In the genomic region with DNA sequence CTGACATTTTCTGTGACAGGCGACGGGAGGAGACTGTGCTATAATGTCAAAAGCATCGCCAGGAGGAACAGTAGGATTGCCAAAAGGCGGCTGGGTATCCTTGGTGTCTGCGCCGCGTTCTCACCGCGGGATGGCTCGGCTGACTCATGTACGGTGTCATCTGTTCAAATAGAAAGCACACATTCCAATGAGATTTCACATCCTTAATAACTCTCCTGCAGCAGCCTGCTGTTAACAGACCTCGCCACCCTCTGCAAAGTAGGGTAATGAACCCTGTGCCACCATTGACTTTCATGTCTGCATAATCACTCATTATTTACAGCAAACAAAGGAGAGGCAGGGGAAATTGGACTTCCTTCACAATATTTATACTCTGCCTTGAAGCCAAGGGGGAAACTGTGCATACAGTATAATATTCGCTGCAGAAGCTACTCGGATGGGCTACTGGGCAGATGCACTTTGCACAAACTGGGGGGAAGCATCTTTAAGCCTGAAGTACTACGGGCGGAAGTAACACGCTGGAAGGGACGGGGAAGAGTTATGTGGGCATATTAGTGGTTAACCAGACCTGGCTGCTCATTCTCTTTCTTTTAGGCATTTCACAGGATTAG, we compare ENCODE assay signal across 9 mouse cellular contexts.
DNase-seq lines count a peak whose midpoint lies in the region; ATAC-seq lines count a peak whose summit lies in the region.
"Had no signal": no experiment of that assay in that cellular context is flagged by ENCODE, and none has a peak within 500 bp of the region (broad histone marks: within the 10 kb centered on the region; RNA-seq: fewer than 3 reads in every experiment).

No protein-coding gene starts in this region.

- DNase-seq in right cerebral cortex, adult 18-20 months = peak; percentile 61
- no peak for DNase-seq in right cerebral cortex, postnatal 14 days
- peak; percentile 61 for DNase-seq in left cerebral cortex, postnatal 4 days
- DNase-seq in lung, postnatal 14 days = no peak
- DNase-seq in heart, adult 9 months (ENCODE audit: low spot score in 2 of 2) = no peak
- no peak for DNase-seq in embryo, embryonic 9.5 days (ENCODE audit: extremely low spot score)
- DNase-seq in testis, postnatal 10 days (ENCODE audit: low spot score) = no peak
- DNase-seq: thymus, postnatal 4 days had no signal

- ATAC-seq in granulocyte monocyte progenitor cell, adult 5-6 weeks (replicated peaks; ENCODE audit: poor library complexity, severe bottlenecking) = peak; percentile 26; the same call in 1 of the 2 replicates

- intact Hi-C loops in left cerebral cortex, postnatal 4 days (cut with DNase I) = no loop called here

Comparison
In these comparisons a context has a peak if more than half of its experiments do, and no peak if none do; other contexts are left out.
1. DNase-seq: peak in right cerebral cortex, adult 18-20 months (single experiment) and left cerebral cortex, postnatal 4 days (single experiment); none in right cerebral cortex, postnatal 14 days (single experiment), lung, postnatal 14 days (single experiment), heart, adult 9 months (0 of 2), embryo, embryonic 9.5 days (single experiment) and testis, postnatal 10 days (single experiment).